ENCODE assay signal across 9 mouse cellular contexts in genomic region chr17:87351241-87352105, GRCm38 (mm10).
DNase-seq lines count a peak whose midpoint lies in the region; ATAC-seq and TF ChIP-seq lines count a peak whose summit lies in the region.
"Had no signal": no experiment of that assay in that cellular context is flagged by ENCODE, and none has a peak within 500 bp of the region (broad histone marks: within the 10 kb centered on the region; RNA-seq: fewer than 3 reads in every experiment).

No protein-coding gene starts in this region.

- 0 out of 2 replicates have a peak overlapping the region, but pooled peaks have one; percentile 12 for H3K27ac ChIP-seq in embryonic fibroblast, embryonic 13.5 days (ENCODE audit: insufficient read depth, low read length)
- peak overlapping the region; percentile 51; the same call in 1 of the 2 replicates for H3K27ac ChIP-seq in hindbrain, embryonic 11.5 days (ENCODE audit: low read depth, low read length)
- peak overlapping the region; percentile 89 for H3K27ac ChIP-seq in limb, embryonic 12.5 days

- H3K4me2 ChIP-seq in hindbrain, embryonic 11.5 days (replicated peaks; ENCODE audit: low read depth, low read length) = no peak overlapping the region
- peak overlapping the region; percentile 40 for H3K4me2 ChIP-seq in limb, embryonic 12.5 days

- 36% methylated on average over 20 of the region's 20 CpGs for WGBS in hindbrain, embryonic 11.5 days
- 5% methylated on average over 20 of the region's 20 CpGs for WGBS in limb, embryonic 12.5 days

- ATAC-seq in hindbrain, embryonic 11.5 days (ENCODE audit: low FRiP score) = no peak
- ATAC-seq in limb, embryonic 12.5 days (ENCODE audit: insufficient number of reproducible peaks, insufficient read depth, low FRiP score, low TSS enrichment, low read depth) = peak; percentile 5; the same call in 1 of the 2 replicates

- H3K36me3 ChIP-seq in hindbrain, embryonic 11.5 days (ENCODE audit: control insufficient read depth, insufficient read depth, low read length) = no peaks in the 10 kb centered on the region
- no peaks in the 10 kb centered on the region for H3K36me3 ChIP-seq in limb, embryonic 12.5 days

- no peak overlapping the region for H3K9ac ChIP-seq in hindbrain, embryonic 11.5 days (ENCODE audit: low read depth, low read length)
- H3K9ac ChIP-seq in limb, embryonic 12.5 days (replicated peaks) = peak overlapping the region; percentile 31; the same call in 1 of the 2 replicates

- DNase-seq in embryo, embryonic 10.5 days (ENCODE audit: low spot score) = peak; percentile 48
- no peak for DNase-seq in embryo, embryonic 10 days (ENCODE audit: low spot score)
- DNase-seq in hindbrain, embryonic 11.5 days (ENCODE audit: low spot score) = peak; percentile 25
- DNase-seq in right cerebral cortex, adult 18-20 months = no peak
- no peak for DNase-seq in thymus, postnatal 10 days (ENCODE audit: low spot score in 2 of 2)
- no peak for DNase-seq in frontal cortex, postnatal 36 days (ENCODE audit: low spot score in 2 of 2)

- TF ChIP-seq POLR2A in embryonic fibroblast, embryonic 13.5 days (IDR thresholded peaks at IDR 0.05; ENCODE audit: low read depth, low read length) = no peak

- H3K27me3 ChIP-seq in hindbrain, embryonic 11.5 days (ENCODE audit: control insufficient read depth, insufficient read depth, low read length) = no peaks in the 10 kb centered on the region
- peaks cover 33% of the 10 kb centered on the region for H3K27me3 ChIP-seq in limb, embryonic 12.5 days

- H3K4me3 ChIP-seq in embryonic fibroblast, embryonic 13.5 days (ENCODE audit: insufficient read depth, low read length) = no peak overlapping the region
- H3K4me3 ChIP-seq in hindbrain, embryonic 11.5 days (ENCODE audit: low read depth, low read length) = no peak overlapping the region
- 0 out of 2 replicates have a peak overlapping the region, but pooled peaks have one; percentile 16 for H3K4me3 ChIP-seq in limb, embryonic 12.5 days (replicated peaks)
- H3K4me3 ChIP-seq: erythroblast, embryonic 14.5 days had no signal

- TF ChIP-seq CTCF in embryonic fibroblast, embryonic 13.5 days (IDR thresholded peaks at IDR 0.05; ENCODE audit: borderline replicate concordance, insufficient read depth, low read length) = no peak

- H3K9me3 ChIP-seq in hindbrain, embryonic 11.5 days (ENCODE audit: control insufficient read depth, low read length) = no peaks in the 10 kb centered on the region
- no peaks in the 10 kb centered on the region for H3K9me3 ChIP-seq in limb, embryonic 12.5 days

- peaks cover 10% of the 10 kb centered on the region for H3K4me1 ChIP-seq in embryonic fibroblast, embryonic 13.5 days (ENCODE audit: control insufficient read depth, insufficient read depth, low read length)
- peaks cover 10% of the 10 kb centered on the region; the same call in 1 of the 2 replicates for H3K4me1 ChIP-seq in hindbrain, embryonic 11.5 days (replicated peaks; ENCODE audit: control insufficient read depth, insufficient read depth, low read length)
- peaks cover 64% of the 10 kb centered on the region for H3K4me1 ChIP-seq in limb, embryonic 12.5 days (replicated peaks)

Comparison
In these comparisons a context has a peak if more than half of its experiments do, and no peak if none do; other contexts are left out.
1. DNase-seq: peak in embryo, embryonic 10.5 days (single experiment) and hindbrain, embryonic 11.5 days (single experiment); none in embryo, embryonic 10 days (single experiment), right cerebral cortex, adult 18-20 months (single experiment), thymus, postnatal 10 days (0 of 2) and frontal cortex, postnatal 36 days (0 of 2).
2. H3K27ac ChIP-seq: peak in every context shown above with its lines; median percentile 89 in limb, embryonic 12.5 days; 51 in hindbrain, embryonic 11.5 days; 12 in embryonic fibroblast, embryonic 13.5 days.